Mouse (Mus musculus): ENCODE measurements around the gene Cotl1. TPM values are rescaled to one million over a fixed set of nuclear protein-coding genes. Genes with fewer than 3 reads are reported as not detected.

Cotl1 gene
- total RNA-seq, 2 experiments from 2014 or later, result 38.3 to 41.8 TPM

DNA sequence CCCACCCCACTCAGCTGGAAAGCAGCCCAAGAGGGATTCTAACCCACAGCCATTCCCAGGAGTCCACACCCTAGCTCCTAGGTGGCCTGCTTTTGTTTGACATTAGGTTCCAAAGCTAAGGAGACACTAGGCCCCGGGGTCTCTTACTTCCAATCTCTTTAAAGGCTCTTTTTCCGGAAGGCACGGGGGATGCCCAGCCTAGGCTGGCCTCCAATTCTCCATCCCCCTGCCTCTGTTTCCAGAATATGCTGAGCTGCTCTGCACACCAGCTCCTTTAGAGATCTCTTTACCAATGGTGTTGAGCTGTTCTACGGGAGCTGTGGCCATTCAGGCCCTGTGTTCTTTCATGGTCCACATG is 1.4 kb downstream of the Cotl1 start:
- no peak for DNase-seq

DNA sequence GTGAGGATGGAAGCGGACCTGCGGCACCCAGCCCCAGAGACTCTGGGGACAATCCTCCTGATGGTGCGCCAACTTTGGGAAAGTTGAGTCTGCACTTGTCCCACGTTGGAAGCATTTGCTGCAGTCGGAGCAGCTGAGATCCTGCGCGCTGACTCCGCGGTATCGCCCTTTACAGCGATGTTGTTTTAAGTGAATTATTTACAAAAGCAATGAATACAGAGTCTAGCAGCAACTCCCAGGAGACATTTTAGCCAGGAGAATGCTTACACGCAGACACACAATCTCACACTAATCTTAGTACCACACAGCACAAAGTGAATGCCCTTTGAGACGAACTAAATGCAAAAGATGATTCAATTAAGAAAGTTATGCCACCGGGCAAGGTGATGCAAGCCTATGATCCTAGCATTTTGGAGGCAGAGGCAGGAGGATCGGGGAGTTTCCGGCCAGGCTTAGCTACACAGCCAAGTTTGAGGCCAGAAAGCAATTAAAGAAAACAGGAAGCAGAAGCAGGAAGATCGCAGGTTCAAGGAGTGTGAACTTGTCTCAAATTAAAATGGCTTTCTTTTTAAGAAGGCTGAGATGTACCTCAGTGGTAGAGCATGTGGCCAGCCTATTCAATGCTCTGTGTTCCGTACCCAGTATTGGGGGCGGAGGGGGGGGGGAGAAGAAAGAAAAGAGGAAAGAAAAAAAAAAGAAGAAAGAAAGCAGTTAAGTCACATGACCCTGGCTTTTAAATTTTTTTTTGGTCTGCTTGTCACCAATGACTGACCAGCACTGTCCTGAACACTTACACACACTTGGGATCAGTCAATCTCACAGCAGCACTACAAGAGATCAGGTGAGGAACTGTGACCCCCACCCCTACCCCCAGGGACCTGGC is 2.0 kb downstream of the Cotl1 start:
- no peak for DNase-seq

- no peak for DNase-seq
Measured at GRCm38 (mm10) chr8:119837553-119838071, 2.7 kb downstream of the Cotl1 start.

DNA sequence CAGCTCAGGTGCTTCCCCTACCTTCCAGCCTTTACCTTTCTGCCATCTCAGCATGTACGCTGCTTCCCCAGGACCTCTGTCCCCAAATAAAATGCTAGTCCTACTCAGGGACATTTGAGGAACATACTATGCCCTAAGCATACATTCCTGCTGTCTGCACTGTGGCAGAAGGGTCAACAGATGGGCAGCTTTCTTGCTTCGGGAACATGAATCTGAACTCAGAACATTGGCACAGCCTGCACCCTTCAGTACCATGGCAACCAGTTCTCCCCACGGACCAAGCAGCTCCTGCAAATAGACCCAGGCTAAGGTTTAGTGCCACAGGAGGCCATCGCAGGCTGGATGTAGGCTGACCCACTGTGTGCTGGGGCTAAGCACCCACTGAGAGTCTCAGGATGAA is 3.5 kb downstream of the Cotl1 start:
- DNase-seq, result no peak

DNA sequence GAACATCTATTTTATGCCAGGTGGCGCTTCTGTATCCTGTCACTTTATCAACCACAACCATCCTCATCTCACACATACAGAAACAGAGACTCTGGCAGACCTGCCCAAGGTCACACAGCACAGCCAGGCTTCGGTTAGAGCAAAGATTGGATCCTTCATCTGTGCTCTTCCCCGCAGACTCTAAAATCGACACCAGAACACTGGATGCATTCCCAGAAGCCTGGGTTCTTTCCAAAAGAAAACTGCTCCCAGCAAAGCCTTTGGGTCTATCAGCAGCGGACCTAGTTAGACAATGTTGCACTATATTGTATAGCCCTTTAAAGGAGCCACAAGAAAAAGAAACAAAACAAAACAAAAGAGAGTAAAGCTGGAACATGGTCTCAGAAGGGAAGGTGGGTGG is 5.1 kb downstream of the Cotl1 start:
- peak; percentile 24 for DNase-seq

GRCm38 (mm10) chr8:119834676-119835075 is 5.7 kb downstream of the Cotl1 start:
- DNase-seq, result no peak

- DNase-seq, result peak; percentile 3
Measured at GRCm38 (mm10) chr8:119832931-119833330, 7.4 kb downstream of the Cotl1 start.

- peak; percentile 14 for DNase-seq
Measured at GRCm38 (mm10) chr8:119832101-119832617, 8.2 kb downstream of the Cotl1 start.

DNA sequence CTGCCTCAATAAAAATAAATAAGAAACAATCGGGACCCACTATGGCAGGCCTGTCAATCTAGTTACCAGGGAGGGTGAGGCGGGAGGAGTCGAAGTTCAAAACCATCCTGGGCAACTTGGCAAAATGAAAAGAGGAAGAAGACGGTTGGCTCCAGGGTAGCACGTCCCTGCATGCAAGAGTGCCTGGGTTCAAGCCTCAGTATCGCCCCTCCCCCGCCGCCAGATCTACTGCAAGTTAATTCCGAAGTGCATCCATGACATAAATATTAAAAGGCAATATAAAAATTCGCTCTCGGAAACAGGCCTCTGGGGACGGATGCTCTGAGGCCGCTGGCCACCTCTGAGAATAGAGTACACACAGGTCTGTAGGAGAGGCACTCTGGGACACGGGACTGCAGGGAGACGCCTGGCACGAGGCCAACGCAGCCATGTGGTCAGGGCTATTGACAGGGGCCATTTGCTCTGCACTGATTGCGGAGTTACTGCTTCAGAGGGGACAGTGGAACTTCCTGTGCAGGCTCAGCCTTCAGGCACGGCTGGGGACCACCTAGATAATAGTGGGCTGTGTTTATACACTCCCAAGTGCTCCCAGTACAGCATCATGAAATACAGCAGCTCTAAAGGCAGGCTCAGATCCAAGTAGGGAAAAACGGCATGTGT is 8.9 kb downstream of the Cotl1 start:
- DNase-seq, result peak; percentile 70

- DNase-seq, result no peak
Measured at GRCm38 (mm10) chr8:119830589-119830988, 9.8 kb downstream of the Cotl1 start.

GRCm38 (mm10) chr8:119829870-119830580 is 10.3 kb downstream of the Cotl1 start:
- no peak for DNase-seq

- no peak for DNase-seq
Measured at GRCm38 (mm10) chr8:119829420-119829819, 10.9 kb downstream of the Cotl1 start.

DNA sequence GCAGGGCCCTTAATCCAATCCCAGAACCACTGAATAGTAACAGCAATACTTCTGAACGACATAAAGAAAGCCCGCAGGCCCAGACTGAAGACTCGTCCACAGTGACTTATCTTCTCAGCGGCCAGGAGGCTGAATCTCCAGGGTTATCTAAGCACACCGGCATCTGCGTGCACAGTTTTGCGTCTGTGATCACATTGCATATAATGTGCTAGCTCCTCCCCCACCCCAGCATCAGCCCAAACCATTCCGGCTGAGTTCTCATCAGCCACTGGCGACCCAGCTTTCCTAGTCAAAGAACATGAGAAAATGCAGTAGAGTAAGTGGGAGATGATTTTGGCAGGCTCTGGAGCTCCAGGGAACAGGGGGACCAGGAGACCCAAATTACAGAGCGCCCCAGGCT is 11.3 kb downstream of the Cotl1 start:
- no peak for DNase-seq

DNA sequence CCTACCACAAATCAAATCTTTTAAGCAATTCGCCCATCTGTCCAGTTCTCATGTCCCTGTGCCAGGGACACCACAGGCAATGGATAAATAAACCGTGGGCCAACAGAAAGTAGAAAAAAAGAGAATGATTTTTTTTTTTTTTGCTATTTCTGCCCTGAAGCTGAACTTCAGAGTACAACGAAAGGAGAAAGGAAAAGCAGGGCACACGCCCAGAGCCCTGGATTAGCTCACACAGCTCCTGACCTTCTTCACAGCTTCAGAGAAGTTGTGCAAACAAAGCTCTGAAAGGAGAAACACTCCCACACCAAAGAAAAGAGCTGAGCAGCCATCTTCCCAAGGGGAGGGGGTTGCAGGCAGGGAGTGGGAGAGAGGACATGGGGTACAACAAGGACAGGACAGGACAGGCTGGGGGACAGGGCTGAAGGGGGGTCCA is 12.6 kb downstream of the Cotl1 start:
- DNase-seq, result no peak

DNA sequence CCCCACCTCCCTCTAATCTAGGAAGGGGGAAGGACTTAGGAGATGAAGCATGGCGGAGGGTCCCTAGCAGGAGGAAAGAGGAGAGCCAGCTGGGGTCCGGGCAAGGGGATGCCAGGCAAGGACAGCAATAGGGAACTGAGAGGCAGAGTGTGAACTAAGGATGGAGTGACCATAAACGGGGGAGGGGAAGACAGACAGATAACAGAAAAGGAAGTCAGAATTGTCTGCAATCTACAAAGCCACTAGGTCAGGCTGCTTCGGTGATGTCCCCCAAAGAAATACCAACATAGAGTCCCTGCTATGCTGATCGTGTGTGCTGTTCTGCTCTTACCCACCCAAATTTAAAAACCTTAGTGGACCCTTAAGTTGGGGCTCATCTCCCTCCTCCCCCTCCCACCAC is 13.4 kb downstream of the Cotl1 start:
- DNase-seq, result no peak

- DNase-seq, result no peak
Measured at GRCm38 (mm10) chr8:119825950-119826730, 14.2 kb downstream of the Cotl1 start.

DNA sequence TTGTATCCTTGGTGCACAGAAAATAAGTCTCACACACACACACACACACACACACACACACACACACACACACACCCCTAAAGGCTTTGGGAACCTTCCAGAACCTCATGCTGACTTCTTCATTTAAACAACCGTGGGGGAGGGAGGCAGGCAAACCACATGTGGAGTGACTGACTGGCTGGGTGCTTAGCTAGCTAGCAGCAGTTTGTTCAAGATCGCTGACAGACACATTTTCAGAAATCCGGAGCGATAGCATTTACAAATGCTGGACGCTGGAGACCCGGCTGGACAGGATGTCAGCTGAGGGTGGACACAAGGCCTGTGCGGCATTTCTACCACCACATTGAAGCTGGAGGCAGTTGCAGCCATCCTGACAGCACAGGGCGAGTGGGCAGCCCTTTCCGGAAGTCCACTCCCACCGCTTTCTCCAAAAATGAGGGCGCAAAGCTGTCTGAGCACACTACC is 15.5 kb downstream of the Cotl1 start:
- DNase-seq, result no peak

DNA sequence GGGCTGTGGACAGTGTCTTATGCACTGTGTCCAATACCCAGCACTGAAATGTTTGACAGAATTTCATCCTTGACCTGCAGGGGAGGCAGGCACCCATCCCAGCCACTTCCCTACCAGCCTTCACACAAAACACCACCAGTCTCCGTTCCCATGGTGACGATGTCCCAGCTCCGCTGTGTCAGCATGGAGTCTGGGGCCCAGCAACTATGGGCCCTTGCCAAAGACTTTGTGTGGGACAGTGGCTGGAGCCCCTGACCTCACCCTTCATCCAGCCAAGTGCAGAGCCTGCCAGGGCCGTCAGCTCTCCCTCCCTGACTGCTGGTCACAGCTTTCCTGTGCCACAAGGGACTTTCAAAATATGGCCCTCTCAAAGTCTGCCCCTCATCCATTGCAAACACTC is 16.2 kb downstream of the Cotl1 start:
- DNase-seq, result peak; percentile 52

- DNase-seq, result no peak
Measured at GRCm38 (mm10) chr8:119823278-119823677, 17.1 kb downstream of the Cotl1 start.

- DNase-seq, result no peak
Measured at GRCm38 (mm10) chr8:119821691-119822090, 18.7 kb downstream of the Cotl1 start.

DNA sequence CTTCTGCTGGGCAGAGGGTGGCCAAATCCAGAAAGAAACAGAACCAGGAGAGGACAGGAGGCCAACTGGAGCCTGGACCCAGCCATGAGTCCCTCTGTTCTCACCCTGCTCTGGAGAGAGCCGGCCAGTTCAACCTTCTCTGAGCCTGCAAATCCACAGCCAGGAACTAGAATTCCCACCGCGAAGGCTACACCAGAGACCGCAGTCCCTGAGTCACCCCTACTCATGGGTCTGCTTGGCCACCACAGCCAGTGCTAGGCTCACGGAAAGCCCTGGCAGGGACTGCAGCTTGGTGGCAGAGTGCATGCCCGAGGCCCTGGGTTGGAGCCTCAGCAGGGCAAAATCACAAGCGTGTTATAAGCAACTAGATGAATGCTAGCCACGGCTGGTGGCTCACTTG is 20.4 kb downstream of the Cotl1 start:
- DNase-seq, result no peak

DNA sequence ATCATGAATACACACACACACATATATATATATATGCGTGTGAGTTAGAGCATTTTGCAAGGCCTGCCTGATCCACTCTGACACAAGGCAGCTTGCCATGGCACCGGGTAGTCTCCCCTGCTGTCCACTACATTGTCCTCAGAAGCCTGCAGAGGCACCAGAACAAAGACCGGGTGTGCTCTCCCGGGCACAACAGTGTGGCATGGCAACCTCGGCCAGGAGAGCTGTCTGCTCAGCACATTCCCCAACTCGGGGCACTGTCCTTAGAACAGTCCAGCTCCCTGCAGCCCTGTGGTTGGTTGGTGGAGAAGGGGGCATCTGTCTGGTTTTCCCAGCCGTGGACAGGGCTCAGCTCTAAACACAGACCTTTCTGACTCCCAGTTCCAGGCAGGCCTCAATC is 21.0 kb downstream of the Cotl1 start:
- no peak for DNase-seq
